Comparison of ENCODE assay signal across 8 mouse cellular contexts in the genomic region with DNA sequence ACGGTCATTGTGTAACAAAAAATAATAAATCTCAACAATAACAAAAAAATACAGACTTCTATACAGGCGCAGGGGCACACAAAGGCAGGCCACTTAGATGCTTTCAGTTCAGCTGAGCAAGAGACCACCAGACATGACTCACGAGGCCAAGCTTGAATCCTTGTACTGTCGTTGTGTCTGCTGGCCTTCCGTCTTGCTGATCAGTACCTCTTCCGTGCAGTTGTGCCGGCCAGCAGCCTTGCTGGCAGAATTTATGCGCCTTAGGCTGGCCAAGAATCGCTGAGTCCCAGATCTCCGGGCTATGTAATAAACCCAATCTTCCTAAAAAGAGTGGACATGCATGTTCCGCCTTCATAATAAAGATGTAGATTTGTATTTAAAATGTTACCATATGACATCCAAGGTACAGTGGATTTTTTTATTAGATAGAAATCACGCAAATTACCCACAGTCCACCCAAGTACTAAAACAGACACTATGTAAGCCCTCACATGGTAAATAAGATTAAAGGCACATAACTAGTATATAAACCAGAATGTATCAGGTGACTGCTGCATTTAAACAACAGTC. TPM values are rescaled to one million over a fixed set of nuclear protein-coding genes. Genes with fewer than 3 reads are reported as not detected.
DNase-seq lines count a peak whose midpoint lies in the region; ATAC-seq lines count a peak whose summit lies in the region.

No protein-coding gene starts in this region.

- no peak for DNase-seq in kidney, adult 8-10 months
- peak; percentile 31 for DNase-seq in embryo, embryonic 10.5 days (ENCODE audit: low spot score)
- peak; percentile 40 to 43 for DNase-seq in heart, postnatal 10 days
- DNase-seq in midbrain, embryonic 10.5 days (ENCODE audit: low spot score) = peak; percentile 24
- DNase-seq in c-Kit-positive CD71-positive TER-119-positive erythroid progenitor cells, embryonic 14.5 days (ENCODE audit: low spot score) = no peak
- DNase-seq in left cerebral cortex, postnatal 25 days (ENCODE audit: low spot score in 2 of 2) = no peak
- no peak for DNase-seq in lung, postnatal 14 days

- H3K4me2 ChIP-seq in kidney, embryonic 15.5 days = peak overlapping the region; percentile 97

- peaks cover 31% of the 10 kb centered on the region for H3K36me3 ChIP-seq in kidney, embryonic 15.5 days
- peaks cover 42% of the 10 kb centered on the region for H3K36me3 ChIP-seq in midbrain, embryonic 10.5 days

- ATAC-seq in kidney, embryonic 15.5 days (replicated peaks; ENCODE audit: low FRiP score) = no peak

- peak overlapping the region; percentile 60 for H3K4me3 ChIP-seq in kidney, embryonic 15.5 days (replicated peaks)
- H3K4me3 ChIP-seq in midbrain, embryonic 10.5 days = peak overlapping the region; percentile 73

- 44% methylated on average over 12 of the region's 12 CpGs for WGBS in kidney, embryonic 15.5 days
- 67% methylated on average over 12 of the region's 12 CpGs for WGBS in midbrain, embryonic 10.5 days

- peak overlapping the region; percentile 84 for H3K9ac ChIP-seq in kidney, embryonic 15.5 days

- no peaks in the 10 kb centered on the region for H3K27me3 ChIP-seq in kidney, embryonic 15.5 days
- H3K27me3 ChIP-seq in midbrain, embryonic 10.5 days (ENCODE audit: low read depth, poor library complexity, severe bottlenecking) = peaks cover 11% of the 10 kb centered on the region; the same call in 1 of the 2 replicates

- peaks cover 19% of the 10 kb centered on the region for H3K4me1 ChIP-seq in kidney, embryonic 15.5 days
- H3K4me1 ChIP-seq in midbrain, embryonic 10.5 days = peaks cover 17% of the 10 kb centered on the region

- intact Hi-C loops in heart, postnatal 10 days (cut with DNase I) = loop anchor here (2.0 kb wide), 2 partner anchors 32 to 42 kb away; a partner anchor contains a TSS
- intact Hi-C loops in left cerebral cortex, postnatal 25 days (cut with DNase I) = loop anchor here (5.0 kb wide), 2 partner anchors 34 to 184 kb away; a partner anchor contains a TSS

- no peaks in the 10 kb centered on the region for H3K9me3 ChIP-seq in kidney, embryonic 15.5 days (replicated peaks)
- H3K9me3 ChIP-seq in midbrain, embryonic 10.5 days (replicated peaks) = no peaks in the 10 kb centered on the region

- H3K27ac ChIP-seq in kidney, embryonic 15.5 days = peak overlapping the region; percentile 75
- peak overlapping the region; percentile 92 for H3K27ac ChIP-seq in midbrain, embryonic 10.5 days (replicated peaks)

RNA-seq across cellular contexts. Expression of a gene that starts 13.4 kb away (rescaled TPM):
- polyA plus RNA-seq in kidney, embryonic 15.5 days (2015; fragmentation: Nextera tagmentation; extraction: Ambion mirVana) = 67.1 and 68.6 TPM in 2 replicates
- total RNA-seq in heart, postnatal 10 days (2021) = 10 to 100 TPM; 12.8 to 18.2 TPM
- 125 and 129 TPM in 2 replicates for polyA plus RNA-seq in midbrain, embryonic 10.5 days (2016; fragmentation: Nextera tagmentation; extraction: Ambion mirVana)
- total RNA-seq in left cerebral cortex, postnatal 25 days (2021) = 10 to 100 TPM; 61.1 to 61.6 TPM

RNA-seq across cellular contexts. Expression of a gene that starts 31.1 kb away (rescaled TPM):
- 696 and 818 TPM in 2 replicates for polyA plus RNA-seq in kidney, embryonic 15.5 days (2015; fragmentation: Nextera tagmentation; extraction: Ambion mirVana)
- 100 to 1,000 TPM in 1 of 2 experiments, 10 to 100 TPM in 1; 94.6 to 120 TPM for total RNA-seq in heart, postnatal 10 days (2021)
- polyA plus RNA-seq in midbrain, embryonic 10.5 days (2016; fragmentation: Nextera tagmentation; extraction: Ambion mirVana) = 713 and 827 TPM in 2 replicates
- 10 to 100 TPM; 52.5 to 71.7 TPM for total RNA-seq in left cerebral cortex, postnatal 25 days (2021)

RNA-seq across cellular contexts. Expression of a gene that starts 33.5 kb away (rescaled TPM):
- 0.91 and 1.5 TPM in 2 replicates for polyA plus RNA-seq in kidney, embryonic 15.5 days (2015; fragmentation: Nextera tagmentation; extraction: Ambion mirVana)
- 1 to 10 TPM; 1.3 to 1.4 TPM for total RNA-seq in heart, postnatal 10 days (2021)
- polyA plus RNA-seq in midbrain, embryonic 10.5 days (2016; fragmentation: Nextera tagmentation; extraction: Ambion mirVana) = 1.0 TPM in 2 replicates
- total RNA-seq in left cerebral cortex, postnatal 25 days (2021) = 1 to 10 TPM; 1.5 to 2.2 TPM

RNA-seq across cellular contexts. Expression of a gene that starts 41.7 kb away (rescaled TPM):
- 10.1 and 10.2 TPM in 2 replicates for polyA plus RNA-seq in kidney, embryonic 15.5 days (2015; fragmentation: Nextera tagmentation; extraction: Ambion mirVana)
- total RNA-seq in heart, postnatal 10 days (2021) = 100 to 1,000 TPM; 593 to 606 TPM
- polyA plus RNA-seq in midbrain, embryonic 10.5 days (2016; fragmentation: Nextera tagmentation; extraction: Ambion mirVana) = 1.4 and 2.0 TPM in 2 replicates
- under 1 TPM; 0.85 to 0.96 TPM for total RNA-seq in left cerebral cortex, postnatal 25 days (2021)

Comparison
In these comparisons a context has a peak if more than half of its experiments do, and no peak if none do; other contexts are left out.
1. DNase-seq: peak in embryo, embryonic 10.5 days (single experiment), heart, postnatal 10 days (2 of 2) and midbrain, embryonic 10.5 days (single experiment); none in kidney, adult 8-10 months (0 of 2), c-Kit-positive CD71-positive TER-119-positive erythroid progenitor cells, embryonic 14.5 days (single experiment), left cerebral cortex, postnatal 25 days (0 of 2) and lung, postnatal 14 days (single experiment).